ENCODE assay signal across 19 mouse cellular contexts in genomic region chr7:144615343-144615742, GRCm38 (mm10). TPM values are rescaled to one million over a fixed set of nuclear protein-coding genes. Genes with fewer than 3 reads are reported as not detected.
DNase-seq lines count a peak whose midpoint lies in the region; ATAC-seq lines count a peak whose summit lies in the region.
"Had no signal": no experiment of that assay in that cellular context is flagged by ENCODE, and none has a peak within 500 bp of the region (broad histone marks: within the 10 kb centered on the region; RNA-seq: fewer than 3 reads in every experiment).

No protein-coding gene starts in this region.

- DNase-seq in heart, adult 18-20 months, result peak; percentile 18 to 30
- peak; percentile 43 for DNase-seq in adipocyte (ENCODE audit: low spot score)
- DNase-seq in cerebellum, postnatal 10 days, result no peak
- no peak for DNase-seq in embryonic facial prominence, embryonic 10.5 days (ENCODE audit: low spot score)
- DNase-seq in kidney, adult 11 months, result no peak
- DNase-seq: B cell, adult 2 months; cerebellum, adult 18-20 months; forebrain, postnatal 0 days; gastrocnemius, postnatal 10 days; kidney, adult 8-10 months; kidney, postnatal 36 days; right cerebral cortex, postnatal 25 days had no signal

- 56% methylated on average over 6 of the region's 6 CpGs for WGBS in heart, embryonic 11.5 days (ENCODE audit: insufficient replicate concordance)
- WGBS in lung, embryonic 16.5 days, result 49% methylated on average over 6 of the region's 6 CpGs
- WGBS in embryonic facial prominence, embryonic 10.5 days, result 78% methylated on average over 6 of the region's 6 CpGs

- H3K9ac ChIP-seq in heart, embryonic 11.5 days (ENCODE audit: low read depth, low read length), result no peak overlapping the region
- H3K9ac ChIP-seq in lung, embryonic 16.5 days (ENCODE audit: low read length), result no peak overlapping the region
- H3K9ac ChIP-seq: embryonic facial prominence, embryonic 12.5 days; forebrain, postnatal 0 days; limb, embryonic 12.5 days; liver, embryonic 14.5 days had no signal

- H3K4me3 ChIP-seq in heart, embryonic 11.5 days (ENCODE audit: low read depth, low read length), result no peak overlapping the region
- no peak overlapping the region for H3K4me3 ChIP-seq in brown adipose tissue, adult 24 weeks (ENCODE audit: insufficient read depth, low read depth, low read length)
- no peak overlapping the region for H3K4me3 ChIP-seq in lung, embryonic 16.5 days (ENCODE audit: low read length)
- no peak overlapping the region for H3K4me3 ChIP-seq in embryonic facial prominence, embryonic 10.5 days
- H3K4me3 ChIP-seq: embryonic facial prominence, embryonic 12.5 days; limb, embryonic 12.5 days had no signal

- H3K27me3 ChIP-seq in heart, embryonic 11.5 days (ENCODE audit: control insufficient read depth, insufficient read depth, low read length), result no peaks in the 10 kb centered on the region
- no peaks in the 10 kb centered on the region for H3K27me3 ChIP-seq in lung, embryonic 16.5 days (ENCODE audit: control insufficient read depth, insufficient read depth, low read depth, low read length)
- peaks cover 16% of the 10 kb centered on the region for H3K27me3 ChIP-seq in embryonic facial prominence, embryonic 10.5 days (replicated peaks; ENCODE audit: low read depth, poor library complexity, severe bottlenecking)
- H3K27me3 ChIP-seq: embryonic facial prominence, embryonic 12.5 days; limb, embryonic 12.5 days had no signal

- no peak overlapping the region for H3K4me2 ChIP-seq in heart, embryonic 11.5 days
- no peak overlapping the region for H3K4me2 ChIP-seq in lung, embryonic 16.5 days (ENCODE audit: low read depth, low read length)
- H3K4me2 ChIP-seq: embryonic facial prominence, embryonic 12.5 days; limb, embryonic 12.5 days had no signal

- no peaks in the 10 kb centered on the region for H3K36me3 ChIP-seq in heart, embryonic 11.5 days (ENCODE audit: control insufficient read depth, insufficient read depth, low read length)
- H3K36me3 ChIP-seq in lung, embryonic 16.5 days (ENCODE audit: control insufficient read depth, insufficient read depth, low read length), result no peaks in the 10 kb centered on the region
- H3K36me3 ChIP-seq in embryonic facial prominence, embryonic 10.5 days (replicated peaks), result peaks cover 2% of the 10 kb centered on the region; the same call in 1 of the 2 replicates
- H3K36me3 ChIP-seq: embryonic facial prominence, embryonic 12.5 days; limb, embryonic 12.5 days had no signal

- no peak for ATAC-seq in heart, embryonic 11.5 days (replicated peaks; ENCODE audit: insufficient number of reproducible peaks, low FRiP score, low TSS enrichment)
- peak; percentile 14; the same call in 1 of the 2 replicates for ATAC-seq in lung, embryonic 16.5 days (ENCODE audit: low read depth)
- ATAC-seq: forebrain, postnatal 0 days had no signal

- H3K9me3 ChIP-seq in heart, embryonic 11.5 days (replicated peaks; ENCODE audit: control insufficient read depth, low read length), result no peaks in the 10 kb centered on the region
- H3K9me3 ChIP-seq in lung, embryonic 16.5 days (ENCODE audit: control insufficient read depth, low read length), result no peaks in the 10 kb centered on the region
- no peaks in the 10 kb centered on the region for H3K9me3 ChIP-seq in embryonic facial prominence, embryonic 10.5 days
- H3K9me3 ChIP-seq: embryonic facial prominence, embryonic 12.5 days; limb, embryonic 12.5 days had no signal

- H3K27ac ChIP-seq in heart, embryonic 11.5 days (ENCODE audit: low read depth, low read length), result no peak overlapping the region
- peak overlapping the region; percentile 49 for H3K27ac ChIP-seq in brown adipose tissue, adult 24 weeks (replicated peaks; ENCODE audit: low read depth, low read length)
- H3K27ac ChIP-seq in lung, embryonic 16.5 days (ENCODE audit: low read length), result no peak overlapping the region
- no peak overlapping the region for H3K27ac ChIP-seq in embryonic facial prominence, embryonic 10.5 days (replicated peaks)
- H3K27ac ChIP-seq: embryonic facial prominence, embryonic 12.5 days; limb, embryonic 12.5 days; liver, embryonic 14.5 days; stomach, postnatal 0 days had no signal

- H3K4me1 ChIP-seq in heart, embryonic 11.5 days (ENCODE audit: control insufficient read depth, insufficient read depth, low read length), result peaks cover 8% of the 10 kb centered on the region; the same call in 1 of the 2 replicates
- peaks cover 26% of the 10 kb centered on the region for H3K4me1 ChIP-seq in brown adipose tissue, adult 24 weeks (ENCODE audit: control insufficient read depth, insufficient read depth, insufficient read length, low read length)
- no peaks in the 10 kb centered on the region for H3K4me1 ChIP-seq in lung, embryonic 16.5 days (replicated peaks; ENCODE audit: control insufficient read depth, insufficient read depth, low read length)
- peaks cover 22% of the 10 kb centered on the region; the same call in 1 of the 2 replicates for H3K4me1 ChIP-seq in embryonic facial prominence, embryonic 10.5 days
- H3K4me1 ChIP-seq: embryonic facial prominence, embryonic 12.5 days had no signal

RNA-seq across cellular contexts. Expression of gene Fadd, which starts 33.1 kb away (rescaled TPM):
- total RNA-seq in heart, adult 18-20 months (2021), result 1 to 10 TPM; 8.5 to 8.6 TPM
- polyA plus RNA-seq in heart, embryonic 11.5 days (2014; fragmentation: Nextera tagmentation; extraction: Ambion mirVana), result 12.0 and 12.3 TPM in 2 replicates
- 3.5 and 6.4 TPM in 2 replicates for polyA plus RNA-seq in brown adipose tissue, adult 24 weeks (2012; ENCODE audit: insufficient read depth, insufficient read length, missing spikeins)
- 11.5 and 12.7 TPM in 2 replicates for polyA plus RNA-seq in lung, embryonic 16.5 days (2015; fragmentation: Nextera tagmentation; extraction: Ambion mirVana)
- 10.7 and 12.0 TPM in 2 replicates for polyA plus RNA-seq in embryonic facial prominence, embryonic 10.5 days (2016; fragmentation: Nextera tagmentation; extraction: Ambion mirVana)

Comparison
In these comparisons a context has a peak if more than half of its experiments do, and no peak if none do; other contexts are left out.
1. DNase-seq: peak in heart, adult 18-20 months (2 of 2) and adipocyte (single experiment); none in cerebellum, postnatal 10 days (0 of 2), embryonic facial prominence, embryonic 10.5 days (single experiment) and kidney, adult 11 months (single experiment).